Mouse (Mus musculus): ENCODE measurements around the gene Tmsb15b2.
"Not testable (repeated sequence)": the region's sequence is repeated elsewhere in the genome, so short reads cannot be mapped to it uniquely, and the experiment has no call there.

The Tmsb15b2 gene

GRCm38 (mm10) chrX:136975397-136975796, at the start of gene Tmsb15b2:
TSS of gene Tmsb15b2 (minus strand) at chrX:136975497.
- not testable (repeated sequence) for DNase-seq (ENCODE audit: low read depth, low spot score)

- DNase-seq (ENCODE audit: low read depth, low spot score): peak; percentile 68
These were observed 44.0 kb upstream of the Tmsb15b2 start for GRCm38 (mm10) chrX:137019310-137019709.

DNA sequence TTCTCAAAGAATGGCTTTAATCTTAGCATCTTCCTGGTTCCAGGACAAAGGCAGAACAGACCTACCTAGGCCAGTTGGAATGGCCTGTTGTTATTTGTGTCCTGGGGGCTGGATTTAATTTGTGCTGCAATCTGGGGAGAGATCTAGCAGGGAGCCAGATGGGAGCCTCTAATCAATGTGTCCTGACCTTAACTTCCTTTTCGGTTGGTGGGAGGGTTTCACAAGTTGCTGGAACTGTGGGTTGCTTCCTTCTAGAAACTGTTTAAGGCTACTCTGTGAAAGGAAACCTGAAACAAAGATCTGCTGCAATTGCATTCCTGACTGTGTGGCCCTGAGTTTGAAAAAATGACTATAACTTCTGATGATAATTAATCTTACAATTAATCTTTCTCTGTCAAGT, 42.4 kb upstream of the Tmsb15b2 start:
- DNase-seq (ENCODE audit: low read depth, low spot score): no peak

GRCm38 (mm10) chrX:137015099-137015709, 39.9 kb upstream of the Tmsb15b2 start:
- DNase-seq (ENCODE audit: low read depth, low spot score): peak; percentile 58

DNA sequence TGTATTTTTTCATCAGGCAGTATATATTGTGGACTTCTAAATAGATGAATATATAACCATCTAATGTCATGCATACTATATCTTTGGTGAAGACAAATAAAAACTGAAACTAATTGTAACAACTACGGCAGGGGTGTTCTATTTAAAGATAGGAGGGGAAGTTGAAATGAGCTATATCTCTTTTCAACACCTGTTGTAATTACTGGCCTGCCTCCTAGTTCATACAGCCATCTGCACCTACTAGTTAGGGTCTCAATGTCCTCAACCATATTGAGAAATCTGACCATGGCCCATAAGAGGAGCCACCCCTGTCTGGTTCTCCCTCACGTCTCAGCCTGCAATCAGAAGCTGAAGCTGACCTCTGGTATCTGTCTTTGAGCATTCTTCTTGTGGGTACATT, 21.0 kb upstream of the Tmsb15b2 start:
- DNase-seq (ENCODE audit: low read depth, low spot score): no peak

GRCm38 (mm10) chrX:136993641-136994040, 18.3 kb upstream of the Tmsb15b2 start:
- DNase-seq (ENCODE audit: low read depth, low spot score): peak; percentile 4

DNA sequence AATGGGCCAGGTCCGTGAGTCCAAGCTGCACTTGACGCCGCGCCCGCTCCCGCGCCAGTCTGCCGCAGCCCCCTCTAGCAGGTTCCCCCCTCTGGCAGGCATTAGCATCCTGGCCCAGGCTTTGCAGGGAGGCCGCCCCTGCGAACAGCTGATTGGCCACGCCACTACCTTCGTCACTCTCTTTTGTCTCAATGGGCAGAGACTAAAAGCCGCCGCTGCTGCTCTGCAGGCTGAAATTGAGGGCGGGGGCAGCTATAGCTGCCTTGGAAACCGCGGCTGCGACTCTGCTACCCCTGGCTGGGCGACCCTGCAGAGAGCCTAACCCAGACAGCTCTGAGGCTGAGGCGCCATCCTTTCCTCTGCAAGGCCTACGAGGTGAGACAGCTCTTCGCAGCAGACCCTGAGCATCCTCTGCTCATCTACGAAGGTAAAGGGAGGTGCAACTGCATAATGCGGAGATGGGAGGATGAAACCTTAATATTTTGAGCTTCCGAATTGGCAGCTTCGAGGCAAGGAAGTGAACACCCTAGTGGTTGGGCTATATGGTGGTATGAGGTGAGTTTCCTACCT, 17.8 kb upstream of the Tmsb15b2 start, which contains the start of gene Zcchc18:
Gene Zcchc18, plus strand, starts transcription at position 178 of the 570 bp plus-strand sequence.
- DNase-seq (ENCODE audit: low read depth, low spot score): peak; percentile 82

- no peak for DNase-seq (ENCODE audit: low read depth, low spot score)
These were observed 17.1 kb upstream of the Tmsb15b2 start for GRCm38 (mm10) chrX:136992191-136992965.

DNA sequence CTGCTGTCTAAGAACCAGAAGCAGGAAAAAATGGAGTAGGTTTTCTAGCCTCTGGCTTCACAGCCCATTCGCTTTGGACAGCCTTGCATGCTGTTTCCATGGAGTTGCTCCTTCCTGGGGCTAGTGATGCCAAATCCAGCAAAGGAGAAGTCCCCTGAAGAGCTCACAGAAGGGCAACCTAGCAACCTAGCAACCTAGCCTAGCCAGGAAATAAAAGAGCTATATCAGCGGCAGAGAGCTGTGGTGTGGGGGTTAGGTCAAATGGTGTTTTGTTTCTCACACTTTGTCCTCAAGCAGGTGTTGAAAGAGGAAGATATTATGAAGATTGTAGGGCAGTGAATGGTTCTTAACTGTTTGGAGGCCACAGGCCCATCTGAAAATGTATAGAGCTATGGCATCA, 16.0 kb upstream of the Tmsb15b2 start:
- no peak for DNase-seq (ENCODE audit: low read depth, low spot score)

- no peak for DNase-seq (ENCODE audit: low read depth, low spot score)
These were observed 10.7 kb upstream of the Tmsb15b2 start for GRCm38 (mm10) chrX:136986039-136986438.

- peak; percentile 13 for DNase-seq (ENCODE audit: low read depth, low spot score)
These were observed 3.3 kb upstream of the Tmsb15b2 start for GRCm38 (mm10) chrX:136978616-136979015.

DNA sequence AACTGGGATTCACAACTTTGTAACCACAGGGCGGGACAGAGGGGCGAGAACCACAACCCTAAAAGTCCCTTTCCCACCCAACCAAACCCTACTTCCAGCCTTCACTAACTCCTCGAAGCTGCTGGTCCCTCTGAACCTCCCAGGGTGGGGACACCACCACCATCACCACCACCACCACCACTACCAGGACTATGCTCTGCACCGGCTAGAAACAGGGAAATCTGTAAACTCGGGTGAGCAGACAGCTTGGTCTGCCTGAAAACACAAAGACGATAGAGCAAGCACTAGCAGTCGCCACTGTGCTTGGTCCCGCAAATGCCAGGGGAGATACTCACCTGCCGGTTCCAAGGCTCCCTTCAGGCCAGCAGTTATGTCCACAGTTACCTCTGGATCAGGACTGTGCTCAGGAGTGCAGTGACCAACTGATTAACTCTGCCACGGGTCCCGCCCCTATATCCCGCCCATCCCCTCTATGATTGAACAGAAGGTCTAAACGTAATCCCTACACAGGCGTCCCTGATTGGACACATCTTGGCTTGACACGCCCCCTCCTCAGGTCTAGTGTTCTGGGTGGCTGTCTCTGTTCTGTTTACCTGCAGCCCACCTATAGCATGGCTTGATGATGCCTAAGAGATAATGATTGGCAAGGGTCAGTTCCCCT, 1.3 kb upstream of the Tmsb15b2 start, which contains the start of the genes Tmsb15l and Tmsb15b1:
Gene Tmsb15l, minus strand, starts transcription at position 446 of the 661 bp plus-strand sequence.
Gene Tmsb15b1, minus strand, starts transcription at position 451 of the 661 bp plus-strand sequence.
- DNase-seq (ENCODE audit: low read depth, low spot score): peak; percentile 84

GRCm38 (mm10) chrX:136959688-136960087, 15.6 kb downstream of the Tmsb15b2 start:
- peak; percentile 8 for DNase-seq (ENCODE audit: low read depth, low spot score)

DNA sequence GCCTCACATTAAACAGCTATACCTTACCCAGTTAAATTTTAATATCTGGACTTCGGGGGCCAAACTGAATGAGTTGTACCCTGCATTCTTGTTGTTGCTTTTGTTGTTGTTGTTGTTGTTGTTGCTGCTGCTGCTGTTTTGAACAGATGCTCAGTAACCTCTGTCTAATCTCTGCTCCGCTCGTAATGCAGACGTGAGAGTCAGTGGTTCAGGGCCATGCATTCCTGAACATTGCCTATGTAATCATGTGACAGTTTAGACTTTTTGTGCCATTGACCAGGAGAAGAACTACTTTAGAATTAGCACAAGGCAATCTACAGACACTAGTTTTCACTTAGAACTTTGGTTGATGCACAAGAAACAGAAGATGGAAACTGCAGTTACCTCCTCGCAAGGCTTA, 17.0 kb downstream of the Tmsb15b2 start:
- DNase-seq (ENCODE audit: low read depth, low spot score): not testable (repeated sequence)

GRCm38 (mm10) chrX:136957583-136958279, 17.6 kb downstream of the Tmsb15b2 start:
- DNase-seq (ENCODE audit: low read depth, low spot score): peak; percentile 70

DNA sequence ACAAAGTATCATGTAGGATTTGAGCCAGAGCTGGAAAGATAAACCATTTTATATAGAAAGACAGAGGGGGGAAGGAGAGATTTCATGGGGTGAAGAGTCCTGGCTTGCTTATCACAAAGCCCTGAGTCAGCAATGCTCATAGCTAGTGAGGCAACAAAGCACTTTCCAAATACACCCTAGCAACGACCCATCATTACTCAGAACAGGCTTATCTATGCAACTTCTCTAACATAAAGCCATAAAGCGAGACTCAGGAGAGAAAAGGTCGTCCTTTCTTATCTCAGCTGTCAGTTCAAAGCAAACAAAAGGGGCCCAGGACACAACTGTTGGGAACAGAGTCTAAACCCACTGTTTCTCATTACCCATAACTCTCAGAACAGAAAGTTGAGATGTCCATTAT, 37.3 kb downstream of the Tmsb15b2 start:
- DNase-seq (ENCODE audit: low read depth, low spot score): no peak

GRCm38 (mm10) chrX:136927031-136927430, 48.3 kb downstream of the Tmsb15b2 start, which contains the start of gene H2bfm:
TSS of gene H2bfm (plus strand) at chrX:136927325.
- peak; percentile 34 for DNase-seq (ENCODE audit: low read depth, low spot score)

DNA sequence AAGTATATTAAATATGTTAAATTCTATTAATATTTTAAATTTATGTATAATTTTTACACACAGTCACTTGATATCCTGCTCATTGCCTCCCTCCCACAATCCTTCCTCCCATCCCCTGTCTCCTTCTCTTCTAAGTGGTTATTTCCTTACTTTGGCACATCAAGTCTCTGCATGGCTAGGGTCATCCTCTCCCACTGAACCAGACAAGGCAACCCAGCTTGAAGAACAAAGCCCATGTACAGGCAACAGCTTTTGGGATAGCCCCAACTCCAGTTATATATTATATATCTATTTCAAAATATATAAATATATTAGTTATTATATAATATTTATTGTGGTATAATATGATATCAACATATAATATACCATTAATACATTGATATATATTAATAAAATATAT, 49.4 kb downstream of the Tmsb15b2 start:
- DNase-seq (ENCODE audit: low read depth, low spot score): peak; percentile 11
